ENCODE assay signal across 8 mouse cellular contexts in genomic region chr15:97235183-97235582, GRCm38 (mm10). TPM values are rescaled to one million over a fixed set of nuclear protein-coding genes. Genes with fewer than 3 reads are reported as not detected.
DNase-seq lines count a peak whose midpoint lies in the region; ATAC-seq and TF ChIP-seq lines count a peak whose summit lies in the region.

No protein-coding gene starts in this region.

- TF ChIP-seq CTCF in liver, embryonic 14.5 days (IDR thresholded peaks at IDR 0.05; ENCODE audit: low read depth): peak; percentile 90
- TF ChIP-seq CTCF in small intestine, adult 2 months (IDR thresholded peaks at IDR 0.05; ENCODE audit: extremely low read depth, insufficient read length, insufficient replicate concordance, low read depth, low read length): peak; percentile 65; the same call in 1 of the 2 replicates

- no peak overlapping the region for H3K27ac ChIP-seq in heart, embryonic 11.5 days (ENCODE audit: low read depth, low read length)
- no peak overlapping the region for H3K27ac ChIP-seq in liver, embryonic 14.5 days
- H3K27ac ChIP-seq in small intestine, adult 2 months (ENCODE audit: insufficient read depth, low read depth, low read length): no peak overlapping the region

- H3K4me3 ChIP-seq in heart, embryonic 11.5 days (ENCODE audit: low read depth, low read length): no peak overlapping the region
- H3K4me3 ChIP-seq in liver, embryonic 14.5 days (ENCODE audit: insufficient read depth in 1 of 2, low read depth in 2 of 2, low read length in 2 of 2): no peak overlapping the region
- no peak overlapping the region for H3K4me3 ChIP-seq in small intestine, adult 2 months (ENCODE audit: low read depth, low read length)

- H3K4me1 ChIP-seq in heart, embryonic 11.5 days (ENCODE audit: control insufficient read depth, insufficient read depth, low read length): no peaks in the 10 kb centered on the region
- no peaks in the 10 kb centered on the region for H3K4me1 ChIP-seq in liver, embryonic 14.5 days (replicated peaks; ENCODE audit: control insufficient read depth in 2 of 2, insufficient read depth in 2 of 2, low read length in 1 of 2)
- no peaks in the 10 kb centered on the region for H3K4me1 ChIP-seq in small intestine, adult 2 months (ENCODE audit: control insufficient read depth, insufficient read depth, insufficient read length, low read length)

- ATAC-seq in heart, embryonic 11.5 days (replicated peaks; ENCODE audit: insufficient number of reproducible peaks, low FRiP score, low TSS enrichment): no peak
- no peak for ATAC-seq in liver, embryonic 14.5 days (ENCODE audit: insufficient read depth)

- TF ChIP-seq EP300 in liver, embryonic 14.5 days (IDR thresholded peaks at IDR 0.05; ENCODE audit: low read depth): no peak

- H3K36me3 ChIP-seq in heart, embryonic 11.5 days (ENCODE audit: control insufficient read depth, insufficient read depth, low read length): no peaks in the 10 kb centered on the region
- no peaks in the 10 kb centered on the region for H3K36me3 ChIP-seq in liver, embryonic 14.5 days (replicated peaks; ENCODE audit: control insufficient read depth, insufficient read depth, low read depth)
- no peaks in the 10 kb centered on the region for H3K36me3 ChIP-seq in small intestine, adult 2 months (ENCODE audit: control insufficient read depth, insufficient read depth, low read length)

- no peak for TF ChIP-seq POLR2A in small intestine, adult 2 months (IDR thresholded peaks at IDR 0.05; ENCODE audit: low read depth, low read length)

- H3K9ac ChIP-seq in heart, embryonic 11.5 days (ENCODE audit: low read depth, low read length): no peak overlapping the region
- no peak overlapping the region for H3K9ac ChIP-seq in liver, embryonic 14.5 days (replicated peaks)

- H3K4me2 ChIP-seq in heart, embryonic 11.5 days: no peak overlapping the region
- H3K4me2 ChIP-seq in liver, embryonic 14.5 days (ENCODE audit: low read depth): no peak overlapping the region

- peaks cover 8% of the 10 kb centered on the region for H3K9me3 ChIP-seq in heart, embryonic 11.5 days (replicated peaks; ENCODE audit: control insufficient read depth, low read length)
- H3K9me3 ChIP-seq in liver, embryonic 14.5 days (ENCODE audit: control insufficient read depth, low read length): no peaks in the 10 kb centered on the region

- peaks cover 2% of the 10 kb centered on the region; the same call in 1 of the 2 replicates for H3K27me3 ChIP-seq in heart, embryonic 11.5 days (ENCODE audit: control insufficient read depth, insufficient read depth, low read length)
- no peaks in the 10 kb centered on the region for H3K27me3 ChIP-seq in liver, embryonic 14.5 days (ENCODE audit: control insufficient read depth, insufficient read depth, low read length)
- no peaks in the 10 kb centered on the region for H3K27me3 ChIP-seq in small intestine, adult 2 months (ENCODE audit: control insufficient read depth, insufficient read depth, low read length)

- 26% methylated on average over 7 of the region's 7 CpGs for WGBS in heart, embryonic 11.5 days (ENCODE audit: insufficient replicate concordance)
- WGBS in liver, embryonic 14.5 days (ENCODE audit: insufficient replicate concordance): 20% methylated on average over 7 of the region's 7 CpGs
- WGBS in small intestine, adult 2 months: 25% methylated on average over 7 of the region's 7 CpGs

- DNase-seq in heart, adult 11 months: peak; percentile 85
- peak; percentile 47 for DNase-seq in right cerebral cortex, postnatal 4 days
- DNase-seq in right cerebral cortex, postnatal 25 days: no peak
- DNase-seq in c-Kit-positive CD71-negative TER-119-negative erythroid progenitor cells, embryonic 14.5 days (ENCODE audit: low read depth): peak; percentile 63
- DNase-seq in gastrocnemius, adult 8-10 months (ENCODE audit: low spot score in 2 of 2): peak; percentile 12 to 31
- peak in 1 of 3 experiments; percentile 19 for DNase-seq in liver, embryonic 14.5 days (ENCODE audit: low read depth in 3 of 3, low spot score in 3 of 3)

RNA-seq across cellular contexts. Expression of gene Pced1b, which starts 11.7 kb away (rescaled TPM):
- polyA plus RNA-seq in heart, embryonic 11.5 days (2014; fragmentation: Nextera tagmentation; extraction: Ambion mirVana): 2.8 and 3.4 TPM in 2 replicates
- 1 to 10 TPM in 1 of 4 experiments, under 1 TPM in 3; 0.51 to 1.6 (median 0.81) TPM for total RNA-seq in gastrocnemius, adult 8-10 months (2022)
- polyA plus RNA-seq in liver, embryonic 14.5 days (2012; rRNA removed): 7.8 and 8.2 TPM in 2 replicates
- polyA plus RNA-seq in liver, embryonic 14.5 days (2014; fragmentation: Nextera tagmentation; extraction: Ambion mirVana): 5.7 TPM in 2 replicates
- polyA plus RNA-seq in small intestine, adult 2 months (2012; rRNA removed): 2.4 and 5.6 TPM in 2 replicates

RNA-seq across cellular contexts. Expression of gene Amigo2, which starts 11.9 kb away (rescaled TPM):
- 3.3 and 3.4 TPM in 2 replicates for polyA plus RNA-seq in heart, embryonic 11.5 days (2014; fragmentation: Nextera tagmentation; extraction: Ambion mirVana)
- total RNA-seq in gastrocnemius, adult 8-10 months (2022): 1 to 10 TPM in 3 of 4 experiments, under 1 TPM in 1; 0.82 to 1.9 (median 1.7) TPM
- 0.34 and 0.36 TPM in 2 replicates for polyA plus RNA-seq in liver, embryonic 14.5 days (2012; rRNA removed)
- polyA plus RNA-seq in liver, embryonic 14.5 days (2014; fragmentation: Nextera tagmentation; extraction: Ambion mirVana): 0.63 and 1.0 TPM in 2 replicates
- 0.80 and 1.1 TPM in 2 replicates for polyA plus RNA-seq in small intestine, adult 2 months (2012; rRNA removed)
